Mouse (Mus musculus) spleen, adult 2 months (tissue): ENCODE measurements around the gene Cntn4.

Experiments
- CTCF ChIP-seq: fragments of 200-500 bp; IDR thresholded peaks from 2 replicates; pipeline ENCODE4 v1.5.1; 2011; ENCODE audit warnings: mild to moderate bottlenecking, inconsistent platforms; ENCODE audit not compliant: insufficient read depth, insufficient read length, insufficient replicate concordance; ENCODE audit errors: extremely low read depth
- POLR2A ChIP-seq: fragments of 200-500 bp; IDR thresholded peaks from 2 replicates; pipeline ENCODE4 v1.6.1; 2011; ENCODE audit warnings: low read depth, low read length, inconsistent platforms

- no peak for TF ChIP-seq CTCF
- no peak for TF ChIP-seq POLR2A
Observed at GRCm38 (mm10) chr6:106350072-106350471, 672.6 kb downstream of the Cntn4 start.
